Mouse (Mus musculus) right cerebral cortex, adult 18-20 months (tissue): Measurements from ENCODE around the gene Ccdc8.
"Not testable (repeated sequence)": the region's sequence is repeated elsewhere in the genome, so short reads cannot be mapped to it uniquely, and the experiment has no call there.

Experiments used
- DNase-seq: peaks from one replicate; pipeline ENCODE4 v3.0.0; 2022; ENCODE audit warnings: mixed read lengths

Ccdc8 gene

GRCm38 (mm10) chr7:16992451-16992807 lies at the start of gene Ccdc8:
TSS of gene Ccdc8 (plus strand) at chr7:16992708.
- DNase-seq, result no peak

- DNase-seq, result no peak
Measured at GRCm38 (mm10) chr7:16942861-16943260, 49.6 kb upstream of the Ccdc8 start.

GRCm38 (mm10) chr7:16944061-16944807 lies 48.3 kb upstream of the Ccdc8 start, which contains the start of gene Pnmal2:
TSS of gene Pnmal2 (plus strand) at chr7:16944682.
- peak; percentile 92 for DNase-seq

- peak; percentile 25 for DNase-seq
Measured at GRCm38 (mm10) chr7:16944808-16945315, 47.6 kb upstream of the Ccdc8 start.

GRCm38 (mm10) chr7:16945419-16945818 lies 47.1 kb upstream of the Ccdc8 start:
- peak; percentile 28 for DNase-seq

GRCm38 (mm10) chr7:16946441-16947348 lies 45.8 kb upstream of the Ccdc8 start:
- DNase-seq, result peak; percentile 34

- peak; percentile 65 for DNase-seq
Measured at GRCm38 (mm10) chr7:16947349-16947895, 45.1 kb upstream of the Ccdc8 start.

GRCm38 (mm10) chr7:16947959-16948361 lies 44.5 kb upstream of the Ccdc8 start:
- DNase-seq, result peak; percentile 25

- no peak for DNase-seq
Measured at GRCm38 (mm10) chr7:16948923-16949458, 43.5 kb upstream of the Ccdc8 start.

GRCm38 (mm10) chr7:16949908-16950841 lies 42.3 kb upstream of the Ccdc8 start:
- peak; percentile 88 for DNase-seq

- peak; percentile 86 for DNase-seq
Measured at GRCm38 (mm10) chr7:16950861-16951635, 41.5 kb upstream of the Ccdc8 start.

- not testable (repeated sequence) for DNase-seq
Measured at GRCm38 (mm10) chr7:16953776-16954175, 38.7 kb upstream of the Ccdc8 start.

- no peak for DNase-seq
Measured at GRCm38 (mm10) chr7:16955712-16956111, 36.8 kb upstream of the Ccdc8 start.

GRCm38 (mm10) chr7:16956410-16957265 lies 35.9 kb upstream of the Ccdc8 start:
- DNase-seq, result peak; percentile 78

- DNase-seq, result peak; percentile 96
Measured at GRCm38 (mm10) chr7:16959539-16960187, 32.8 kb upstream of the Ccdc8 start, which contains the start of gene Pnmal1. TSS of gene Pnmal1 (plus strand) at chr7:16959679.

- no peak for DNase-seq
Measured at GRCm38 (mm10) chr7:16961678-16962077, 30.8 kb upstream of the Ccdc8 start.

- DNase-seq, result no peak
Measured at GRCm38 (mm10) chr7:16968414-16968813, 24.1 kb upstream of the Ccdc8 start.

GRCm38 (mm10) chr7:16971160-16971559 lies 21.3 kb upstream of the Ccdc8 start:
- DNase-seq, result no peak

- no peak for DNase-seq
Measured at GRCm38 (mm10) chr7:16974018-16974417, 18.5 kb upstream of the Ccdc8 start.
